Mouse (Mus musculus): ENCODE measurements around the gene Ankrd54. TPM values are rescaled to one million over a fixed set of nuclear protein-coding genes. Genes with fewer than 3 reads are reported as not detected.

Ankrd54 gene
- polyA plus RNA-seq (2014; fragmentation: Illumina TruSeq; extraction: RNeasy Lipid Tissue Mini Kit (QIAGEN cat#74804); ENCODE audit: low read depth, low replicate concordance) = 0.90 TPM

DNA sequence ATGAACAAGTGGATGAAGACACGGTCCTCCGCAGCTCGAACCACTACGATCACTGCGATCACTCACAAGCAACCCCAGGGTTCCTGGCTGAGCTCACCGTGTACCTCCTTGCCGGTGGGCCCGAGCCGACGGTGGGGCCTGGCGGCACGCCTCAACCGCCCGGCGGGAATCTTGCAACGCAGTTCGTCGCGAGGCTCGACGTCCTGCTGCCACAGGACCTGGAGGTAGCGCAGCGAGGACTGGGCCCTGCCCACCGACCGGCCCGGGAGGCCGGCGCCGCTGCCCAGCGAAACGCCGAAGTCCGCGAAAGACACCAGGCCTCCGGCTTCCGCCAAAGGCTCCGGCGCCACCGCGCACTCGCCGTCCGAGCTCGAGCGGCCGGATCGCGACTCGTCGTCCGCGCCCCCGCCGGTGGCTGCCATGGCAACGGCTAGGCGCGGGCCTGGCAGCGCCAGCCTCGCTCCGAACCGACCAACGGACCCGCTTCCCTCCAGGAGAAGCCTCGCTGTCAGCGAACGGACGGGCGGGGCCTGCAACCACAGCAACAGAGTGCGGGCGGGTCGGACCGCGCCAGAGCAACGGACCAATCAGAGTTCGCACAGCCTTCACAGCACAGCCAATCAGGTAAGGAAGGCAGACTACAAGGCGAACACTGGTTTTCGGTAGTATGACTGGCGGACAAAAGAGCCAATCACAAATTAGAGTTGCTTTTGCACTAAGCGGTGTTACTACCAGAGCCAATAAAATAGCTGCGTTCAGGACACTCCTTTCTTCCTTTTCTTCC is at the start of gene Ankrd54:
TSS of gene Ankrd54 (minus strand) at position 518 of the 784 bp plus-strand sequence.

GRCm38 (mm10) chr15:79108421-79109320 is 46.0 kb upstream of the Ankrd54 start, which contains the start of gene Micall1:
Gene Micall1, plus strand, starts transcription at chr15:79108898.

GRCm38 (mm10) chr15:79074913-79075532 is 12.3 kb upstream of the Ankrd54 start, which contains the start of gene Eif3l:
Gene Eif3l, plus strand, starts transcription at chr15:79075179.

DNA sequence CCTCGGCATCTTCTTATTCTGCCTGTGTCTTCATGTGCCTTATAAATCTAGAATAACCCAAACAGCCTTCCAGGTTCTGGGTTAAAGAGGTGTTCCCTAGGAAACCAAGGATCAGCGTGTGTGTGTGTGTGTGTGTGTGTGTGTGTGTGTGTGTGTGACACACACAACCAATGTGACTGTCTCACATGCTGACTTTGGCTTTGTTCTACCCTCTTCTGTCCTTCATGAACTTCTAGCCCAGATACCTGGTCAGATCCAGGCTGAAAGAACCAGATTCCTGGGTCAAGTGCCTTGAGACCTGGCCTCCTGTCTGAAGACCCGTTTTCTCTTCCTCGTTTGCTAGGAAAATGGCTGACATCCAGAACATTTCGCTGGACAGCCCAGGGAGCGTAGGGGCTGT is 21.1 kb downstream of the Ankrd54 start, which contains the start of gene Galr3:
TSS of gene Galr3 (plus strand) at position 301 of the 400 bp plus-strand sequence.

GRCm38 (mm10) chr15:79028237-79028738 is 34.4 kb downstream of the Ankrd54 start, which contains the start of gene H1f0:
Gene H1f0, plus strand, starts transcription at chr15:79028450.

Other genes with a start within 250 kb of the Ankrd54 start
- 0.24 TPM for gene Cdc42ep1, start 220.3 kb downstream of the Ankrd54 start, polyA plus RNA-seq (2014; fragmentation: Illumina TruSeq; extraction: RNeasy Lipid Tissue Mini Kit (QIAGEN cat#74804); ENCODE audit: low read depth, low replicate concordance)
- not detected for gene Lgals2, start 207.4 kb downstream of the Ankrd54 start, polyA plus RNA-seq (2014; fragmentation: Illumina TruSeq; extraction: RNeasy Lipid Tissue Mini Kit (QIAGEN cat#74804); ENCODE audit: low read depth, low replicate concordance)
- gene Gga1, start 185.7 kb downstream of the Ankrd54 start, polyA plus RNA-seq (2014; fragmentation: Illumina TruSeq; extraction: RNeasy Lipid Tissue Mini Kit (QIAGEN cat#74804); ENCODE audit: low read depth, low replicate concordance) = 1.1 TPM
- gene Gm49510, start 163.2 kb downstream of the Ankrd54 start, polyA plus RNA-seq (2014; fragmentation: Illumina TruSeq; extraction: RNeasy Lipid Tissue Mini Kit (QIAGEN cat#74804); ENCODE audit: low read depth, low replicate concordance) = not detected
- gene Sh3bp1, start 163.1 kb downstream of the Ankrd54 start, polyA plus RNA-seq (2014; fragmentation: Illumina TruSeq; extraction: RNeasy Lipid Tissue Mini Kit (QIAGEN cat#74804); ENCODE audit: low read depth, low replicate concordance) = not detected
- gene Pdxp, start 149.0 kb downstream of the Ankrd54 start, polyA plus RNA-seq (2014; fragmentation: Illumina TruSeq; extraction: RNeasy Lipid Tissue Mini Kit (QIAGEN cat#74804); ENCODE audit: low read depth, low replicate concordance) = not detected
- 2.0 TPM for gene Lgals1, start 136.2 kb downstream of the Ankrd54 start, polyA plus RNA-seq (2014; fragmentation: Illumina TruSeq; extraction: RNeasy Lipid Tissue Mini Kit (QIAGEN cat#74804); ENCODE audit: low read depth, low replicate concordance)
- 3.0 TPM for gene Nol12, start 128.0 kb downstream of the Ankrd54 start, polyA plus RNA-seq (2014; fragmentation: Illumina TruSeq; extraction: RNeasy Lipid Tissue Mini Kit (QIAGEN cat#74804); ENCODE audit: low read depth, low replicate concordance)
- gene Triobp, start 115.2 kb downstream of the Ankrd54 start, polyA plus RNA-seq (2014; fragmentation: Illumina TruSeq; extraction: RNeasy Lipid Tissue Mini Kit (QIAGEN cat#74804); ENCODE audit: low read depth, low replicate concordance) = 0.77 TPM
- gene H1f0, start 34.4 kb downstream of the Ankrd54 start, polyA plus RNA-seq (2014; fragmentation: Illumina TruSeq; extraction: RNeasy Lipid Tissue Mini Kit (QIAGEN cat#74804); ENCODE audit: low read depth, low replicate concordance) = 71.3 TPM
- gene Galr3, start 21.0 kb downstream of the Ankrd54 start, polyA plus RNA-seq (2014; fragmentation: Illumina TruSeq; extraction: RNeasy Lipid Tissue Mini Kit (QIAGEN cat#74804); ENCODE audit: low read depth, low replicate concordance) = not detected
- 40.0 TPM for gene Eif3l, start 12.3 kb upstream of the Ankrd54 start, polyA plus RNA-seq (2014; fragmentation: Illumina TruSeq; extraction: RNeasy Lipid Tissue Mini Kit (QIAGEN cat#74804); ENCODE audit: low read depth, low replicate concordance)
- 3.2 TPM for gene Micall1, start 46.0 kb upstream of the Ankrd54 start, polyA plus RNA-seq (2014; fragmentation: Illumina TruSeq; extraction: RNeasy Lipid Tissue Mini Kit (QIAGEN cat#74804); ENCODE audit: low read depth, low replicate concordance)
- gene Polr2f, start 78.1 kb upstream of the Ankrd54 start, polyA plus RNA-seq (2014; fragmentation: Illumina TruSeq; extraction: RNeasy Lipid Tissue Mini Kit (QIAGEN cat#74804); ENCODE audit: low read depth, low replicate concordance) = 1.1 TPM
- gene 1700088E04Rik, start 78.4 kb upstream of the Ankrd54 start, polyA plus RNA-seq (2014; fragmentation: Illumina TruSeq; extraction: RNeasy Lipid Tissue Mini Kit (QIAGEN cat#74804); ENCODE audit: low read depth, low replicate concordance) = not detected
- not detected for gene Sox10, start 102.3 kb upstream of the Ankrd54 start, polyA plus RNA-seq (2014; fragmentation: Illumina TruSeq; extraction: RNeasy Lipid Tissue Mini Kit (QIAGEN cat#74804); ENCODE audit: low read depth, low replicate concordance)
- gene Pick1, start 166.3 kb upstream of the Ankrd54 start, polyA plus RNA-seq (2014; fragmentation: Illumina TruSeq; extraction: RNeasy Lipid Tissue Mini Kit (QIAGEN cat#74804); ENCODE audit: low read depth, low replicate concordance) = 7.5 TPM
- gene Gm49486, start 166.5 kb upstream of the Ankrd54 start, polyA plus RNA-seq (2014; fragmentation: Illumina TruSeq; extraction: RNeasy Lipid Tissue Mini Kit (QIAGEN cat#74804); ENCODE audit: low read depth, low replicate concordance) = 0.16 TPM
- not detected for gene Slc16a8, start 191.9 kb upstream of the Ankrd54 start, polyA plus RNA-seq (2014; fragmentation: Illumina TruSeq; extraction: RNeasy Lipid Tissue Mini Kit (QIAGEN cat#74804); ENCODE audit: low read depth, low replicate concordance)
- not detected for gene Baiap2l2, start 222.6 kb upstream of the Ankrd54 start, polyA plus RNA-seq (2014; fragmentation: Illumina TruSeq; extraction: RNeasy Lipid Tissue Mini Kit (QIAGEN cat#74804); ENCODE audit: low read depth, low replicate concordance)